Mouse (Mus musculus): ENCODE data around the gene Esf1. TPM values are rescaled to one million over a fixed set of nuclear protein-coding genes. Genes with fewer than 3 reads are reported as not detected.
"Not testable (repeated sequence)": the region's sequence is repeated elsewhere in the genome, so short reads cannot be mapped to it uniquely, and the experiment has no call there.

The Esf1 gene
- total RNA-seq, 2 experiments from 2014 or later = 10.2 to 12.5 TPM

DNA sequence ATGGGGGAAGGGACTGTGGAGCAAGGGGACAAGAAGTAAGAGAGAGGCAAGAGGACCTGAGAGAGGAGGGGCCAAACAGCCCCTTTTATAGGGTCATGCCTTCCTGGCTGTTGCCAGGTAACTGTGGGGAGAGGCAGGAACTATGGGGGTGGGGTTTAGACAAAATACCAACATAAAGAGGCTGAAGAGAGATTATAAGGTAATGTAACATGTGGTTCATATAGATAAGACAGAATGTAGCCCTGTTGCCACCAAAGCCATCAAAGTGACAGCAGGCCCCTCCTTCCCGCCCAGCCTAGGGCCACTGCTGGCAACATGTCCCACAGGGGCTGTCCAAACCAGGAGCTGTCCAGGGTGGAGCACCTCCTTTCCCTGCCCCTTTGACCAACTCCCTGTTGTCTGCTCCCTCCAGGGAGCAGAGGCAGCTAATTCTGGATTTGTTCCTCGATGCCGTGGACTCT lies 73.2 kb downstream of the Esf1 start:
- intact Hi-C loops (cut with DNase I) = no loop called here
- no peak for DNase-seq

DNA sequence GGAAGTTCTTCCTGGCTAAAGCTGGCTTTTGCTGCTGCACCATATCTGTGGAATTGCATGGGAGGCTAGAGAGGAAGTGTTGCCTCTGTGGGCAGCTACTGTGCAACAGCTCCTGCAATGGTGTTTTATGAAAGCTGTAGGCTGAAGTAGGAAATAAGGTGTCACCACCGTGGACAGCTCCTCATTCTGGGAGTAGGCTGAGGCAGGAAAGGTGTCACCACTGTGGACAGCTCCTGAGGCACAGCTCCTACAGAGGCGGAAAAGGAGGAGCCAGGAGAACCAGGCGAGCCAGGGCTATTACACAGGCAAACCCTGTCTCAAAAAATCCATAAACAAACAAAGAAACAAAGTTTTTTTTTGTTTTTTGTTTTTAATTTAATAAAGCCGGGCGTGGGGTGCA lies 74.3 kb downstream of the Esf1 start:
- intact Hi-C loops (cut with DNase I) = no loop called here
- DNase-seq = no peak

DNA sequence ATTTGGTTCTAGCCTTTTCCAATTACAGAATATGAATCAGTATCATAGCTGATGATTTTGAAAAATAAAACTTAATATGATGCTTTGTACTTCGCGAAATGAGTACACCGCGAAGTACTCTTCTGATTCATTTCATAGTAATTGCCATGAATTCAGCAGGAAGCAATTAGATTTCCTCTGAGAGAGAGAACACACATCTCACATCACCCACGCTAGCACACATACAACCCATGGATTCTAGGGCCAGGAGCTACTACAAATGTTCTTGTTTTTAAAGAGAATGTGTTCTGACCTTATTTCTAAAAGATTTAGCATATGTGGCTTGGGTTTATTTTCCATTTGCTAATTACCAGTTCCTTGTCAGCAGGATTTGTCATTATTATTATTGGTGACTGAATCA lies 76.9 kb downstream of the Esf1 start:
- intact Hi-C loops (cut with DNase I) = no loop called here
- no peak for DNase-seq

GRCm38 (mm10) chr2:140084245-140084644 lies 86.1 kb downstream of the Esf1 start:
- intact Hi-C loops (cut with DNase I) = no loop called here
- DNase-seq = no peak

DNA sequence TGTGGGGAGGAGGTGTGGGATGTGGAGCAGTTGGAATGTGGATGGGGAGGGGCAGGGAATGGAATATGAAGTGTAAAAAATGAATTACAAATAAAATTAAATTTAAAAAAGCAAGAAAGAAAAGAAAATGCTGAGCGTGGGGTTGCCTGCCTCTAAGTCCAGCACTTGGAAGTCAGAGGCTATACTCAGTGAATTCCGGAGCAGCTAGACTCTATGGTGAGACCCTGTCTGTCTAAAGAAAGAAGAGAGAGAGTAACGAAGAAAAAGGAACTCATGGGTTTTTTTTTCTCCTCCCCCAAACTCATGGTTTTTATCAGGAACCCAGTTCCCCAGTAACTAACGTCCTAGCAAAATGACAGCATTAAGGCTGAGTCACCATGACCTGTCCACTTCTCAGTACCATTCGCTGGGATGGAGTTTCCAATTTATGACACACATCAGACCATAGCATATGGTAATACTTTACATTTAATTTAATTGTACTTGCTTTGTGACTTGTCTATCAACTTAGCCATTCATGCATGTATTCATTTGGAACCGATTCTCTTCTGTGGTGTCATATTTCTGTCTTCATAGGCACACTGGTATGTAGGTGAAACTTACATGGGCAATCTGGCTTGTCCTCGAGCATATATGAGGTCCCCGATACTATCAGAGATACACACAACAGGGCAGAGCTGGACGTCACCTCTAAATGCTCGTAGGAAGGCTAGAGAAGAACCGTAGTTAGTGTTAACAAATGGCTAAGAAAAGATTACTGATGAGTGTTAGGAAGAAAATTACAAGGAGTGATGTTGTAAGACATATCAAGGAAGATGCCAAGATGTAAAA lies 89.4 kb downstream of the Esf1 start:
- no peak for DNase-seq

DNA sequence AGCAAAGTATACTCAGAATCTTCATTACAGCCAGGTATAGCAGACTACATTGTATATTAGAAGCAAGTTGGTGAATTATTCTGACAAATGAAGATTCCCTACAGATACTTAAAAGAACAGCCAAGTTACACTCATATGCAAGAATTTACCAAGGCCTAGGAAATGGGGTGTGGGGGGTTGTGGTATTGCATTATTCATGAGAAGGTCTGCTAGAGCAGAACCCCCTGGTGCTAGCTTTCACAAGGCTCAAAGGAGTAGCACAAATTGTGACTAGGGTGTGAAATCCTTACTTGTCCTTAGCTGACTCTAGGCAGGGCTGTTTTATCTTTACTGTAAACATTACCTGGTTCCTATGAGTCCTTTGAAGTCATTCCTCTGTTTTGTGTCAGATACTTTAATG lies 91.1 kb downstream of the Esf1 start:
- DNase-seq; intact Hi-C loops (cut with DNase I): not testable (repeated sequence)

More for the DNA sequence above, 89.4 kb downstream of the Esf1 start:
- intact Hi-C loops (cut with DNase I) = no loop called here

GRCm38 (mm10) chr2:140078600-140079280 lies 91.6 kb downstream of the Esf1 start:
- intact Hi-C loops (cut with DNase I) = no loop called here
- no peak for DNase-seq

DNA sequence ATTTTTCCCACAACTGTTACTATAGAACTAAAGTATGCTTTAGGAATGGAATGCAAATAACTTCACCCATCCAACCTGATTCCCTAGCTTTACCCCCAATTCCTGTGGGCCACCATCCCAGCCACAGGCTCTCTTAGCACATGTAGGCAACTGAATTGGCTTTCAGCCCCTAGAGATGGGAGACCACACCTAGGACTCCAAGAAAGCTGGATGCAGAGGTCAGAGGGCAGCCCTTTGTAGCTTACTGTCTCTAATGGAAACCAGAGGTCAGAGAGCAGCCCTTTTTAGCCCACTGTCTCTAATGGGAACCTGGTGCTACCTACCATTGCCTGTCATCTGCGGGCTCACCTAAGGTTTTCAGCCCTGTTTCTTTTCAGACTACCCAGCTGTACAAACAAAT lies 92.9 kb downstream of the Esf1 start:
- intact Hi-C loops (cut with DNase I) = no loop called here
- DNase-seq = no peak

DNA sequence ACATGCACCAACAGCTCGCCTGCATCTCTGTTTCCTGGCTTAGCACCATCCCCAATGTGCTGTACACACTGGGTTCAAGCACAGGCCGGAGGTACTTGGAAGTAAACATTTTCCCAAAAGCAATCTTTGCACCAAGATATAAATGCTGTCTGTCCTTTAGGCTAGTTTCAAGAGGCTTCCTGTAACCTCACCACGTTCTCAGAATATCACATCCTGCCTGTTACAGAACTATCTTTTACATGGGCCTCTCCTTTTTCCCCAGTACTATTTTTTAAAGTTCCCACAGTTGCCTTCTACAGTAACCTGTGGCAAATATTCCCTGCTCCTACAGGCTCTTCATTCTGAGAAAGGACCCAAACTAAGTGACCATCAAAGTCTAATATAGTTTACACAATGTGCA lies 95.2 kb downstream of the Esf1 start:
- no peak for DNase-seq
- intact Hi-C loops (cut with DNase I) = no loop called here

Other genes starting within 250 kb of the Esf1 start
- gene Tasp1, start 103.8 kb downstream of the Esf1 start, total RNA-seq (2021) = 1 to 10 TPM; 4.6 to 5.2 TPM
- not detected for gene Gm17374, start 18.5 kb downstream of the Esf1 start, total RNA-seq (2021)
- gene Ndufaf5, start 85 bp upstream of the Esf1 start, total RNA-seq (2021) = 10 to 100 TPM; 35.9 to 36.3 TPM
- under 1 TPM; 0.15 to 0.23 TPM for gene Sel1l2, start 219.1 kb upstream of the Esf1 start, total RNA-seq (2021)
- gene Macrod2, start 224.7 kb upstream of the Esf1 start, total RNA-seq (2021) = 10 to 100 TPM; 14.0 to 18.0 TPM

Data from gastrocnemius, postnatal 36 days (tissue).